Mouse (Mus musculus) ES-Bruce4 (cell line): Measurements from ENCODE around the gene Tnfrsf14. TPM values are rescaled to one million over a fixed set of nuclear protein-coding genes. Genes with fewer than 3 reads are reported as not detected.

Experiments used
- H3K27ac ChIP-seq: 2 replicates; pipeline ENCODE4 v1.5.1; 2012; ENCODE audit warnings: low read length, inconsistent platforms; ENCODE audit not compliant: insufficient read depth
- H3K27me3 ChIP-seq: 2 replicates; pipeline ENCODE4 v1.6.1; 2012; ENCODE audit warnings: mild to moderate bottlenecking, low read length, inconsistent platforms; ENCODE audit not compliant: control insufficient read depth, poor library complexity, insufficient read depth, severe bottlenecking
- H3K36me3 ChIP-seq: 2 replicates; pipeline ENCODE4 v1.6.1; 2012; ENCODE audit warnings: inconsistent platforms, mild to moderate bottlenecking, low read length, moderate library complexity; ENCODE audit not compliant: control insufficient read depth, poor library complexity, insufficient read depth, severe bottlenecking
- H3K4me1 ChIP-seq: one replicate; pipeline ENCODE4 v1.8.1; 2011; ENCODE audit warnings: low read length; ENCODE audit not compliant: control insufficient read depth, insufficient read depth
- H3K4me3 ChIP-seq: 2 replicates; pipeline ENCODE4 v1.5.1; 2011; ENCODE audit warnings: low read depth, mild to moderate bottlenecking, low read length
- H3K9ac ChIP-seq: 2 replicates; pipeline ENCODE4 v1.6.1; 2012; ENCODE audit warnings: low read depth, mild to moderate bottlenecking, inconsistent platforms; ENCODE audit not compliant: poor library complexity, severe bottlenecking
- H3K9me3 ChIP-seq: replicated peaks from 2 replicates; pipeline ENCODE4 v1.6.1; 2012; ENCODE audit warnings: mild to moderate bottlenecking, low read length, inconsistent platforms; ENCODE audit not compliant: control insufficient read depth, poor library complexity, insufficient read depth, severe bottlenecking
- CTCF ChIP-seq: IDR thresholded peaks from one replicate; pipeline ENCODE4 v1.8.1; 2011; ENCODE audit warnings: low read depth, low read length
- EP300 ChIP-seq: IDR thresholded peaks from 2 replicates; pipeline ENCODE4 v1.6.1; 2011; ENCODE audit warnings: low read depth, low read length; ENCODE audit not compliant: insufficient read depth
- POLR2A ChIP-seq: IDR thresholded peaks from one replicate; pipeline ENCODE4 v1.8.1; 2011; ENCODE audit warnings: low read length; ENCODE audit not compliant: insufficient read depth
- polyA plus RNA-seq: library from polyadenylated mRNA; stranded (reverse); fragments of >200 nt; gene quantifications from 2 replicates; pipeline ENCODE4 v1.2.4, GENCODE M21; 2011; ENCODE audit warnings: low read depth; ENCODE audit not compliant: missing spikeins, insufficient read depth, insufficient read length

The Tnfrsf14 gene
- polyA plus RNA-seq, 1 experiment: not detected

- TF ChIP-seq POLR2A: no peak
- no peak for TF ChIP-seq EP300
- no peak for TF ChIP-seq CTCF
- Histone ChIP-seq H3K4me1 (peaks cover 3% of the 10 kb centered on the region), H3K27me3 (peaks cover 13% of the 10 kb centered on the region), H3K9me3 (no peaks in the 10 kb centered on the region), H3K36me3 (no peaks in the 10 kb centered on the region), H3K9ac (peak within 1 kb of the TSS; percentile 61), H3K4me3 (peak within 1 kb of the TSS; percentile 77), H3K27ac (no peak within 1 kb of the TSS)
Observed at GRCm38 (mm10) chr4:154960690-154961225, 32.4 kb upstream of the Tnfrsf14 start, which contains the start of gene Hes5. Gene Hes5 (plus strand): TSS chr4:154960923.

- Histone ChIP-seq H3K4me3 (peak overlapping the region; percentile 77), H3K9ac (peak overlapping the region; percentile 61; the same call in 1 of the 2 replicates), H3K4me1 (peaks cover 1% of the 10 kb centered on the region), H3K27me3 (peaks cover 13% of the 10 kb centered on the region), H3K36me3 (no peaks in the 10 kb centered on the region), H3K9me3 (no peaks in the 10 kb centered on the region), H3K27ac (no peak overlapping the region)
- TF ChIP-seq POLR2A (no peak), EP300 (no peak), CTCF (no peak)
Observed at GRCm38 (mm10) chr4:154960021-154960689, 31.8 kb upstream of the Tnfrsf14 start.

- TF ChIP-seq POLR2A: no peak
- no peak for TF ChIP-seq EP300
- TF ChIP-seq CTCF: no peak
- Histone ChIP-seq H3K4me3 (no peak overlapping the region), H3K27me3 (peaks cover 13% of the 10 kb centered on the region), H3K27ac (no peak overlapping the region), H3K9me3 (no peaks in the 10 kb centered on the region), H3K4me1 (peaks cover 1% of the 10 kb centered on the region), H3K36me3 (no peaks in the 10 kb centered on the region), H3K9ac (0 out of 2 replicates have a peak overlapping the region, but pooled peaks have one; percentile 15)
Observed at GRCm38 (mm10) chr4:154958621-154959020, 30.3 kb upstream of the Tnfrsf14 start.

DNA sequence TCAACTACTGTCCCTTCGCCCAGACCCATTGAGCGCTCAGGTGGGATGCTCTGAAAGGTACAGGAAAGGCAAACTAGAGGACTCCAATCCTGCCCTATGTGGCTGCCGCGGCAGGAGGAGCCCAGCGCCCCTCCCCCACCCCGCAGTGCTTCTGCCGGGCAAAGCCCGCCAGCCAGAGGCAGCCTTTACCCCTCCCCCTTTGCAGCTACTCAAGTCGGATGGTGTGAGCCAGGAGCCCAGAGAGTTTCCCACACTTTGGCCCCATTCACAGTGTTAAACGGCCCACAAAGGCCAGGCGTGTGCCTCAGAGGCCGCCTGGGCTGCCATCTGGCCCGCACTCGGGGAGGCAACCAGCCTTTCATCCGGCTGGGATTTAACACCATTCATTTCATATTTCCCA lies 29.8 kb upstream of the Tnfrsf14 start:
- Histone ChIP-seq H3K4me1 (peaks cover 3% of the 10 kb centered on the region), H3K9ac (0 out of 2 replicates have a peak overlapping the region, but pooled peaks have one; percentile 15), H3K27ac (no peak overlapping the region), H3K27me3 (peaks cover 13% of the 10 kb centered on the region), H3K36me3 (no peaks in the 10 kb centered on the region), H3K4me3 (0 out of 2 replicates have a peak overlapping the region, but pooled peaks have one; percentile 10), H3K9me3 (no peaks in the 10 kb centered on the region)
- no peak for TF ChIP-seq POLR2A
- TF ChIP-seq EP300: 0 out of 2 replicates have a peak, but pooled peaks have one; percentile 41
- TF ChIP-seq CTCF: no peak

DNA sequence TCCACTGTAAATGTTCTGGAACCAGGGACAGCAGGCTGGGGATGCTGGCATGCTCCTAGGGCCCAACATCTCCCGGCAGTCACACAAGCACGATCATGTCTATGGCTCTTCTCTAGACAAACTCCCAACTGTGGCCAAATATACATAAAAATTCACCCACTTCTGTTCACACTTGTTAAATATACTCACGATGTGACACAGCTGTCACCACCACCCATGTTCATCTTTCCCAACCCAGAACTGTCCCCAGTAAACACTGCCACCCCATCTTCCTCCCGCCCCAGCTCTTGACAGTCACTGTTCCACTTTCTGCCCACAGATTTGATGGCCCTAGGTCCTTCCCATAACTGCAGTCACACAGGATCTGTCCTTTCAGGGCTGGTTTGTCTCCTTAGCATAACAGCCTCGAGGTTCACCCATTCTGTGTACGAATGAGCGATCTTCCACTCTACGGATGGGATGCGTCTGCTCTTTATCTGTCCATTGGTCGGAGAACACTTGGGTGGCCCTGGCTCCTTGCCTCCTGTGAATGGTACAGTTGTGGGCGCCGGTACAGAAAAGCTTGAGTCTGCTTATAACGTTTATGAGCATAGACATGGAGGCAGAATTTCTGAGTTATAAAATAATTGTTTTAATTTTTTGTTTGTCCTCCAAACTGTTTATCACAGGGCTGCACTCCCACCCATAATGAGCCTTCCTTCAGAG lies 29.1 kb upstream of the Tnfrsf14 start:
- Histone ChIP-seq H3K4me1 (peaks cover 3% of the 10 kb centered on the region), H3K4me3 (no peak overlapping the region), H3K27ac (no peak overlapping the region)

More for the DNA sequence above, 29.1 kb upstream of the Tnfrsf14 start:
- Histone ChIP-seq H3K27me3 (peaks cover 12% of the 10 kb centered on the region), H3K36me3 (no peaks in the 10 kb centered on the region), H3K9ac (no peak overlapping the region), H3K9me3 (no peaks in the 10 kb centered on the region)
- TF ChIP-seq POLR2A (no peak), CTCF (no peak), EP300 (no peak)
